Mouse (Mus musculus) midbrain, embryonic 15.5 days (tissue): ENCODE data around the gene Pgam5. TPM values are rescaled to one million over a fixed set of nuclear protein-coding genes. Genes with fewer than 3 reads are reported as not detected.

Source experiments
- ATAC-seq: fragments of 200-750 bp; cut with Nextera tagmentation; replicated peaks from 2 replicates; pipeline ENCODE4 v1.8.0; 2017; ENCODE audit warnings: moderate TSS enrichment
- H3K27ac ChIP-seq: fragments of 300-500 bp; sonication (generic); 2 replicates; pipeline ENCODE4 v1.5.1; 2015; ENCODE audit warnings: mild to moderate bottlenecking, inconsistent platforms
- H3K27me3 ChIP-seq: fragments of 300-500 bp; sonication (generic); replicated peaks from 2 replicates; pipeline ENCODE4 v1.6.1; 2015; ENCODE audit warnings: inconsistent platforms
- H3K36me3 ChIP-seq: fragments of 300-500 bp; sonication (generic); replicated peaks from 2 replicates; pipeline ENCODE4 v1.6.1; 2015; ENCODE audit warnings: inconsistent platforms
- H3K4me1 ChIP-seq: fragments of 300-500 bp; sonication (generic); 2 replicates; pipeline ENCODE4 v1.6.1; 2015; ENCODE audit warnings: inconsistent platforms
- H3K4me2 ChIP-seq: fragments of 300-500 bp; sonication (generic); 2 replicates; pipeline ENCODE4 v1.6.1; 2015; ENCODE audit warnings: inconsistent platforms, mild to moderate bottlenecking, moderate library complexity
- H3K4me3 ChIP-seq: fragments of 300-500 bp; sonication (generic); 2 replicates; pipeline ENCODE4 v1.5.1; 2015; ENCODE audit warnings: mild to moderate bottlenecking, inconsistent platforms
- H3K9ac ChIP-seq: fragments of 300-500 bp; sonication (generic); 2 replicates; pipeline ENCODE4 v1.6.1; 2015; ENCODE audit warnings: mild to moderate bottlenecking, inconsistent platforms
- H3K9me3 ChIP-seq: fragments of 300-500 bp; sonication (generic); 2 replicates; pipeline ENCODE4 v1.6.1; 2016; ENCODE audit warnings: inconsistent platforms
- WGBS: fragments of 180-500 bp; shearing (Covaris S2); methylation state at CpG from one replicate; pipeline ENCODE4 v1.1.7; 2015; ENCODE audit warnings: mixed read lengths; 5-methylcytosine and 5-hydroxymethylcytosine counted together
- polyA plus RNA-seq: library from polyadenylated mRNA; unstranded; fragments of >200 nt; fragmentation: Nextera tagmentation; extraction: Ambion mirVana; gene quantifications from 2 replicates; pipeline ENCODE4 v1.2.1, GENCODE M21; 2015

The Pgam5 gene
- polyA plus RNA-seq, 1 experiment from 2014 or later, result 104 TPM

- H3K27me3 ChIP-seq, result peaks cover 15% of the 10 kb centered on the region
- 79% methylated on average over 2 of the region's 2 CpGs for WGBS
- H3K9me3 ChIP-seq, result no peaks in the 10 kb centered on the region
- H3K4me2 ChIP-seq, result no peak overlapping the region
- no peak overlapping the region for H3K27ac ChIP-seq
- no peak overlapping the region for H3K9ac ChIP-seq
- peaks cover 11% of the 10 kb centered on the region for H3K4me1 ChIP-seq
- no peaks in the 10 kb centered on the region for H3K36me3 ChIP-seq
- no peak for ATAC-seq
- H3K4me3 ChIP-seq, result no peak overlapping the region
Measured at GRCm38 (mm10) chr5:110281984-110282383, 12.3 kb upstream of the Pgam5 start.

- H3K4me2 ChIP-seq, result no peak overlapping the region
- WGBS, result 86% methylated on average over 1 of the region's 1 CpGs
- no peak overlapping the region for H3K4me3 ChIP-seq
- ATAC-seq, result no peak; the same call in 1 of the 2 replicates
- no peaks in the 10 kb centered on the region for H3K4me1 ChIP-seq
- H3K9ac ChIP-seq, result no peak overlapping the region
- H3K36me3 ChIP-seq, result no peaks in the 10 kb centered on the region
- H3K9me3 ChIP-seq, result no peaks in the 10 kb centered on the region
- no peak overlapping the region for H3K27ac ChIP-seq
- H3K27me3 ChIP-seq, result no peaks in the 10 kb centered on the region
Measured at GRCm38 (mm10) chr5:110276910-110277309, 7.2 kb upstream of the Pgam5 start.

GRCm38 (mm10) chr5:110276391-110276790, 6.7 kb upstream of the Pgam5 start:
- Histone ChIP-seq H3K4me3 (no peak overlapping the region), H3K36me3 (no peaks in the 10 kb centered on the region), H3K27me3 (no peaks in the 10 kb centered on the region), H3K4me2 (no peak overlapping the region), H3K27ac (no peak overlapping the region), H3K9me3 (no peaks in the 10 kb centered on the region), H3K9ac (no peak overlapping the region), H3K4me1 (no peaks in the 10 kb centered on the region)
- 73% methylated on average over 2 of the region's 2 CpGs for WGBS
- ATAC-seq, result no peak

GRCm38 (mm10) chr5:110274846-110275245, 5.1 kb upstream of the Pgam5 start:
- H3K4me3 ChIP-seq, result no peak overlapping the region
- no peaks in the 10 kb centered on the region for H3K36me3 ChIP-seq
- 66% methylated on average over 2 of the region's 2 CpGs for WGBS
- H3K27ac ChIP-seq, result no peak overlapping the region
- H3K27me3 ChIP-seq, result no peaks in the 10 kb centered on the region
- H3K9me3 ChIP-seq, result no peaks in the 10 kb centered on the region
- ATAC-seq, result no peak
- no peaks in the 10 kb centered on the region for H3K4me1 ChIP-seq
- no peak overlapping the region for H3K9ac ChIP-seq
- no peak overlapping the region for H3K4me2 ChIP-seq

GRCm38 (mm10) chr5:110274147-110274546, 4.4 kb upstream of the Pgam5 start:
- Histone ChIP-seq H3K4me1 (no peaks in the 10 kb centered on the region), H3K27ac (no peak overlapping the region), H3K9me3 (no peaks in the 10 kb centered on the region), H3K27me3 (no peaks in the 10 kb centered on the region), H3K36me3 (no peaks in the 10 kb centered on the region), H3K4me2 (no peak overlapping the region), H3K9ac (no peak overlapping the region), H3K4me3 (no peak overlapping the region)
- no peak for ATAC-seq
- WGBS, result 84% methylated on average over 4 of the region's 4 CpGs

- Histone ChIP-seq H3K9me3 (no peaks in the 10 kb centered on the region), H3K27ac (no peak overlapping the region), H3K27me3 (no peaks in the 10 kb centered on the region), H3K9ac (no peak overlapping the region), H3K4me2 (peak overlapping the region; percentile 29; the same call in 1 of the 2 replicates), H3K4me1 (peaks cover 9% of the 10 kb centered on the region), H3K4me3 (no peak overlapping the region), H3K36me3 (peaks cover 14% of the 10 kb centered on the region)
- 95% methylated on average over 6 of the region's 6 CpGs for WGBS
- peak; percentile 31; the same call in 1 of the 2 replicates for ATAC-seq
Measured at GRCm38 (mm10) chr5:110270242-110270641, 529 bp upstream of the Pgam5 start.

- Histone ChIP-seq H3K9ac (no peak overlapping the region), H3K27me3 (no peaks in the 10 kb centered on the region), H3K4me2 (no peak overlapping the region), H3K4me1 (peaks cover 9% of the 10 kb centered on the region), H3K4me3 (no peak overlapping the region), H3K36me3 (peaks cover 27% of the 10 kb centered on the region), H3K27ac (no peak overlapping the region), H3K9me3 (no peaks in the 10 kb centered on the region)
- WGBS, result 97% methylated on average over 4 of the region's 4 CpGs
- ATAC-seq, result no peak
Measured at GRCm38 (mm10) chr5:110266941-110267340, 2.8 kb downstream of the Pgam5 start.

GRCm38 (mm10) chr5:110244091-110244490, 25.6 kb downstream of the Pgam5 start:
- ATAC-seq, result no peak
- whole genome bisulfite sequencing, result 77% methylated on average over 2 of the region's 2 CpGs

GRCm38 (mm10) chr5:110232346-110232745, 37.4 kb downstream of the Pgam5 start:
- no peak for ATAC-seq
- Histone ChIP-seq H3K4me2 (no peak overlapping the region; the same call in 1 of the 2 replicates), H3K9ac (no peak overlapping the region), H3K27me3 (no peaks in the 10 kb centered on the region), H3K4me1 (peaks cover 24% of the 10 kb centered on the region), H3K9me3 (no peaks in the 10 kb centered on the region), H3K27ac (no peak overlapping the region), H3K4me3 (no peak overlapping the region), H3K36me3 (peaks cover 19% of the 10 kb centered on the region)
- 91% methylated on average over 6 of the region's 6 CpGs for WGBS

More at GRCm38 (mm10) chr5:110244091-110244490, 25.6 kb downstream of the Pgam5 start:
- Histone ChIP-seq H3K9ac (no peak overlapping the region), H3K9me3 (no peaks in the 10 kb centered on the region), H3K4me3 (no peak overlapping the region), H3K4me2 (no peak overlapping the region), H3K27ac (no peak overlapping the region), H3K36me3 (peaks cover 64% of the 10 kb centered on the region), H3K4me1 (no peaks in the 10 kb centered on the region), H3K27me3 (no peaks in the 10 kb centered on the region)

- Histone ChIP-seq H3K9ac (peak overlapping the region; percentile 96; the same call in 1 of the 2 replicates), H3K4me2 (peak overlapping the region; percentile 69), H3K4me3 (peak overlapping the region; percentile 89), H3K9me3 (no peaks in the 10 kb centered on the region), H3K27me3 (no peaks in the 10 kb centered on the region), H3K4me1 (peaks cover 24% of the 10 kb centered on the region), H3K27ac (no peak overlapping the region), H3K36me3 (peaks cover 14% of the 10 kb centered on the region)
- WGBS, result 45% methylated on average over 13 of the region's 13 CpGs
- ATAC-seq, result no peak
Measured at GRCm38 (mm10) chr5:110231638-110232037, 38.1 kb downstream of the Pgam5 start.

GRCm38 (mm10) chr5:110230780-110231461, 38.8 kb downstream of the Pgam5 start, which contains the start of gene Ankle2:
Gene Ankle2, plus strand, starts transcription at chr5:110231004.
- Histone ChIP-seq H3K9me3 (no peaks in the 10 kb centered on the region), H3K36me3 (peaks cover 7% of the 10 kb centered on the region; the same call in 1 of the 2 replicates), H3K4me1 (peaks cover 24% of the 10 kb centered on the region), H3K4me2 (peak within 1 kb of the TSS; percentile 69), H3K4me3 (peak within 1 kb of the TSS; percentile 89), H3K9ac (peak within 1 kb of the TSS; percentile 96), H3K27me3 (no peaks in the 10 kb centered on the region), H3K27ac (peak within 1 kb of the TSS; percentile 95)
- peak; percentile 97 for ATAC-seq
- under 1% methylated on average over 80 of the region's 81 CpGs for WGBS

- peak overlapping the region; percentile 95 for H3K27ac ChIP-seq
- ATAC-seq, result no peak
- H3K36me3 ChIP-seq, result peaks cover 4% of the 10 kb centered on the region; the same call in 1 of the 2 replicates
- peak overlapping the region; percentile 89 for H3K4me3 ChIP-seq
- H3K4me2 ChIP-seq, result peak overlapping the region; percentile 69
- H3K9ac ChIP-seq, result peak overlapping the region; percentile 96
- H3K4me1 ChIP-seq, result peaks cover 24% of the 10 kb centered on the region
- WGBS, result 4% methylated on average over 8 of the region's 8 CpGs
- H3K9me3 ChIP-seq, result no peaks in the 10 kb centered on the region
- H3K27me3 ChIP-seq, result no peaks in the 10 kb centered on the region
Measured at GRCm38 (mm10) chr5:110230401-110230779, 39.3 kb downstream of the Pgam5 start.

GRCm38 (mm10) chr5:110227336-110227883, 42.3 kb downstream of the Pgam5 start:
- Histone ChIP-seq H3K4me3 (no peak overlapping the region), H3K9ac (no peak overlapping the region), H3K4me1 (peaks cover 16% of the 10 kb centered on the region), H3K27me3 (no peaks in the 10 kb centered on the region), H3K27ac (no peak overlapping the region), H3K4me2 (no peak overlapping the region), H3K36me3 (peaks cover 17% of the 10 kb centered on the region), H3K9me3 (no peaks in the 10 kb centered on the region)
- no peak for ATAC-seq
- 35% methylated on average over 1 of the region's 1 CpGs for WGBS
